Mouse (Mus musculus): ENCODE measurements at regions not wholly inside any gene's neighbourhood (a gene's known extent, or its start where the extent isn't known, plus 50 kb on each side); places are given as distances from the start of the nearest gene placed in this dataset.

GRCm38 (mm10) chr7:123642596-123642995 lies 142.3 kb upstream of the Zkscan2 start:
- WGBS, result 32% methylated on average over 4 of the region's 4 CpGs

GRCm38 (mm10) chr7:123643426-123643825 lies 143.2 kb upstream of the Zkscan2 start:
- H3K27ac ChIP-seq (ENCODE audit: low read length), result no peak overlapping the region
- H3K9ac ChIP-seq (ENCODE audit: low read depth, low read length), result no peak overlapping the region
- no peak overlapping the region for H3K4me3 ChIP-seq (ENCODE audit: low read length)
- H3K4me2 ChIP-seq (ENCODE audit: low read depth, low read length), result no peak overlapping the region
- no peaks in the 10 kb centered on the region for H3K4me1 ChIP-seq (ENCODE audit: control insufficient read depth, insufficient read depth, low read length)
- H3K36me3 ChIP-seq (ENCODE audit: control insufficient read depth, insufficient read depth, low read length), result no peaks in the 10 kb centered on the region
- WGBS, result 41% methylated on average over 2 of the region's 2 CpGs
- H3K9me3 ChIP-seq (ENCODE audit: control insufficient read depth, low read length), result no peaks in the 10 kb centered on the region
- no peak for ATAC-seq
- H3K27me3 ChIP-seq (replicated peaks; ENCODE audit: control insufficient read depth, insufficient read depth, low read length), result no peaks in the 10 kb centered on the region

More at GRCm38 (mm10) chr7:123642596-123642995, 142.3 kb upstream of the Zkscan2 start:
- no peak overlapping the region for H3K4me2 ChIP-seq (ENCODE audit: low read depth, low read length)
- H3K4me3 ChIP-seq (ENCODE audit: low read length), result no peak overlapping the region
- H3K4me1 ChIP-seq (ENCODE audit: control insufficient read depth, insufficient read depth, low read length), result no peaks in the 10 kb centered on the region
- H3K27ac ChIP-seq (ENCODE audit: low read length), result no peak overlapping the region
- no peak overlapping the region for H3K9ac ChIP-seq (ENCODE audit: low read depth, low read length)
- ATAC-seq, result no peak
- H3K27me3 ChIP-seq (replicated peaks; ENCODE audit: control insufficient read depth, insufficient read depth, low read length), result no peaks in the 10 kb centered on the region
- no peaks in the 10 kb centered on the region for H3K9me3 ChIP-seq (ENCODE audit: control insufficient read depth, low read length)
- no peaks in the 10 kb centered on the region for H3K36me3 ChIP-seq (ENCODE audit: control insufficient read depth, insufficient read depth, low read length)

- no peaks in the 10 kb centered on the region for H3K36me3 ChIP-seq (ENCODE audit: control insufficient read depth, insufficient read depth, low read length)
- H3K4me3 ChIP-seq (ENCODE audit: low read length), result no peak overlapping the region
- no peak overlapping the region for H3K9ac ChIP-seq (ENCODE audit: low read depth, low read length)
- ATAC-seq, result no peak
- no peak overlapping the region for H3K4me2 ChIP-seq (ENCODE audit: low read depth, low read length)
- no peak overlapping the region for H3K27ac ChIP-seq (ENCODE audit: low read length)
- no peaks in the 10 kb centered on the region for H3K4me1 ChIP-seq (ENCODE audit: control insufficient read depth, insufficient read depth, low read length)
- no peaks in the 10 kb centered on the region for H3K27me3 ChIP-seq (replicated peaks; ENCODE audit: control insufficient read depth, insufficient read depth, low read length)
- no peaks in the 10 kb centered on the region for H3K9me3 ChIP-seq (ENCODE audit: control insufficient read depth, low read length)
- 85% methylated on average over 3 of the region's 3 CpGs for WGBS
Measured at GRCm38 (mm10) chr7:123645521-123645920, 145.3 kb upstream of the Zkscan2 start.

- Histone ChIP-seq H3K36me3 (ENCODE audit: control insufficient read depth, insufficient read depth, low read length) (no peaks in the 10 kb centered on the region), H3K27ac (ENCODE audit: low read length) (no peak overlapping the region), H3K4me2 (ENCODE audit: low read depth, low read length) (no peak overlapping the region), H3K4me3 (ENCODE audit: low read length) (no peak overlapping the region), H3K9ac (ENCODE audit: low read depth, low read length) (no peak overlapping the region), H3K4me1 (ENCODE audit: control insufficient read depth, insufficient read depth, low read length) (no peaks in the 10 kb centered on the region), H3K9me3 (ENCODE audit: control insufficient read depth, low read length) (no peaks in the 10 kb centered on the region), H3K27me3 (replicated peaks; ENCODE audit: control insufficient read depth, insufficient read depth, low read length) (no peaks in the 10 kb centered on the region)
- ATAC-seq, result no peak
- 44% methylated on average over 5 of the region's 5 CpGs for WGBS
Measured at GRCm38 (mm10) chr7:123665459-123665858, 165.2 kb upstream of the Zkscan2 start.

- Histone ChIP-seq H3K36me3 (ENCODE audit: control insufficient read depth, insufficient read depth, low read length) (no peaks in the 10 kb centered on the region), H3K9ac (ENCODE audit: low read depth, low read length) (no peak overlapping the region), H3K27ac (ENCODE audit: low read length) (no peak overlapping the region), H3K4me3 (ENCODE audit: low read length) (no peak overlapping the region), H3K27me3 (replicated peaks; ENCODE audit: control insufficient read depth, insufficient read depth, low read length) (no peaks in the 10 kb centered on the region), H3K9me3 (ENCODE audit: control insufficient read depth, low read length) (no peaks in the 10 kb centered on the region), H3K4me1 (ENCODE audit: control insufficient read depth, insufficient read depth, low read length) (no peaks in the 10 kb centered on the region), H3K4me2 (ENCODE audit: low read depth, low read length) (no peak overlapping the region)
- peak; percentile 89 for ATAC-seq
- WGBS, result 69% methylated on average over 3 of the region's 3 CpGs
Measured at GRCm38 (mm10) chr7:123684762-123685161, 184.5 kb upstream of the Zkscan2 start.

- no peaks in the 10 kb centered on the region for H3K9me3 ChIP-seq (ENCODE audit: control insufficient read depth, low read length)
- no peak overlapping the region for H3K27ac ChIP-seq (ENCODE audit: low read length)
- WGBS, result 87% methylated on average over 3 of the region's 3 CpGs
- no peak overlapping the region for H3K4me2 ChIP-seq (ENCODE audit: low read depth, low read length)
- no peak overlapping the region for H3K4me3 ChIP-seq (ENCODE audit: low read length)
- no peaks in the 10 kb centered on the region for H3K4me1 ChIP-seq (ENCODE audit: control insufficient read depth, insufficient read depth, low read length)
- no peak overlapping the region for H3K9ac ChIP-seq (ENCODE audit: low read depth, low read length)
- no peaks in the 10 kb centered on the region for H3K27me3 ChIP-seq (replicated peaks; ENCODE audit: control insufficient read depth, insufficient read depth, low read length)
- no peaks in the 10 kb centered on the region for H3K36me3 ChIP-seq (ENCODE audit: control insufficient read depth, insufficient read depth, low read length)
- ATAC-seq, result no peak
Measured at GRCm38 (mm10) chr7:123686547-123686946, 186.3 kb upstream of the Zkscan2 start.

- WGBS, result 57% methylated on average over 4 of the region's 4 CpGs
- no peaks in the 10 kb centered on the region for H3K27me3 ChIP-seq (replicated peaks; ENCODE audit: control insufficient read depth, insufficient read depth, low read length)
- H3K9me3 ChIP-seq (ENCODE audit: control insufficient read depth, low read length), result no peaks in the 10 kb centered on the region
- no peak for ATAC-seq
- no peak overlapping the region for H3K4me3 ChIP-seq (ENCODE audit: low read length)
- no peak overlapping the region for H3K9ac ChIP-seq (ENCODE audit: low read depth, low read length)
- H3K27ac ChIP-seq (ENCODE audit: low read length), result no peak overlapping the region
- H3K4me1 ChIP-seq (ENCODE audit: control insufficient read depth, insufficient read depth, low read length), result no peaks in the 10 kb centered on the region
- H3K4me2 ChIP-seq (ENCODE audit: low read depth, low read length), result no peak overlapping the region
- H3K36me3 ChIP-seq (ENCODE audit: control insufficient read depth, insufficient read depth, low read length), result no peaks in the 10 kb centered on the region
Measured at GRCm38 (mm10) chr7:123731016-123731415, 230.8 kb upstream of the Zkscan2 start.

GRCm38 (mm10) chr7:123733061-123733460 lies 232.8 kb upstream of the Zkscan2 start:
- no peak overlapping the region for H3K27ac ChIP-seq (ENCODE audit: low read length)
- H3K4me3 ChIP-seq (ENCODE audit: low read length), result no peak overlapping the region
- H3K4me1 ChIP-seq (ENCODE audit: control insufficient read depth, insufficient read depth, low read length), result no peaks in the 10 kb centered on the region
- no peak overlapping the region for H3K4me2 ChIP-seq (ENCODE audit: low read depth, low read length)
- no peaks in the 10 kb centered on the region for H3K9me3 ChIP-seq (ENCODE audit: control insufficient read depth, low read length)
- H3K27me3 ChIP-seq (replicated peaks; ENCODE audit: control insufficient read depth, insufficient read depth, low read length), result no peaks in the 10 kb centered on the region
- 77% methylated on average over 3 of the region's 3 CpGs for WGBS
- H3K36me3 ChIP-seq (ENCODE audit: control insufficient read depth, insufficient read depth, low read length), result no peaks in the 10 kb centered on the region
- ATAC-seq, result no peak
- H3K9ac ChIP-seq (ENCODE audit: low read depth, low read length), result no peak overlapping the region

GRCm38 (mm10) chr7:123747986-123748385 lies 234.7 kb upstream of the Hs3st4 start:
- Histone ChIP-seq H3K27me3 (replicated peaks; ENCODE audit: control insufficient read depth, insufficient read depth, low read length) (no peaks in the 10 kb centered on the region), H3K9ac (ENCODE audit: low read depth, low read length) (no peak overlapping the region), H3K9me3 (ENCODE audit: control insufficient read depth, low read length) (no peaks in the 10 kb centered on the region), H3K4me2 (ENCODE audit: low read depth, low read length) (no peak overlapping the region), H3K27ac (ENCODE audit: low read length) (no peak overlapping the region), H3K36me3 (ENCODE audit: control insufficient read depth, insufficient read depth, low read length) (no peaks in the 10 kb centered on the region), H3K4me1 (ENCODE audit: control insufficient read depth, insufficient read depth, low read length) (no peaks in the 10 kb centered on the region), H3K4me3 (ENCODE audit: low read length) (no peak overlapping the region)
- whole genome bisulfite sequencing, result 61% methylated on average over 4 of the region's 4 CpGs
- no peak for ATAC-seq

- H3K9ac ChIP-seq (ENCODE audit: low read depth, low read length), result no peak overlapping the region
- H3K27ac ChIP-seq (ENCODE audit: low read length), result no peak overlapping the region
- ATAC-seq, result no peak
- no peaks in the 10 kb centered on the region for H3K4me1 ChIP-seq (ENCODE audit: control insufficient read depth, insufficient read depth, low read length)
- no peak overlapping the region for H3K4me2 ChIP-seq (ENCODE audit: low read depth, low read length)
- no peaks in the 10 kb centered on the region for H3K27me3 ChIP-seq (replicated peaks; ENCODE audit: control insufficient read depth, insufficient read depth, low read length)
- H3K9me3 ChIP-seq (ENCODE audit: control insufficient read depth, low read length), result no peaks in the 10 kb centered on the region
- H3K4me3 ChIP-seq (ENCODE audit: low read length), result no peak overlapping the region
- no peaks in the 10 kb centered on the region for H3K36me3 ChIP-seq (ENCODE audit: control insufficient read depth, insufficient read depth, low read length)
- WGBS, result 85% methylated on average over 3 of the region's 3 CpGs
Measured at GRCm38 (mm10) chr7:123753252-123753651, 229.4 kb upstream of the Hs3st4 start.

All from intestine, embryonic 16.5 days (tissue).